Mouse (Mus musculus): Measurements from ENCODE around the gene Wdr35. TPM values are rescaled to one million over a fixed set of nuclear protein-coding genes. Genes with fewer than 3 reads are reported as not detected.

Wdr35 gene
- total and polyA plus RNA-seq, 2 experiments from 2014 or later: 5.5 to 7.9 TPM

- no peaks in the 10 kb centered on the region for H3K36me3 ChIP-seq (replicated peaks; ENCODE audit: control insufficient read depth, insufficient read depth, low read length)
- no peak overlapping the region for H3K4me2 ChIP-seq (ENCODE audit: low read depth, low read length)
- ATAC-seq (ENCODE audit: insufficient read depth, low read depth) (peak; percentile 92), DNase-seq (ENCODE audit: low spot score) (peak; percentile 77)
- 9% methylated on average over 9 of the region's 9 CpGs for WGBS
- H3K27me3 ChIP-seq (ENCODE audit: control insufficient read depth, insufficient read depth, low read length): no peaks in the 10 kb centered on the region
- peak overlapping the region; percentile 67 for H3K27ac ChIP-seq (ENCODE audit: low read depth)
- H3K9me3 ChIP-seq (replicated peaks; ENCODE audit: control insufficient read depth, low read length): no peaks in the 10 kb centered on the region
- no peak for TF ChIP-seq CTCF (IDR thresholded peaks at IDR 0.05; ENCODE audit: low read depth)
- peaks cover 10% of the 10 kb centered on the region; the same call in 1 of the 2 replicates for H3K4me1 ChIP-seq (ENCODE audit: control insufficient read depth, insufficient read depth)
- no peak overlapping the region for H3K9ac ChIP-seq (replicated peaks; ENCODE audit: low read depth, low read length)
- H3K4me3 ChIP-seq (ENCODE audit: low read depth, low read length): no peak overlapping the region
These were observed 3.9 kb upstream of the Wdr35 start for GRCm38 (mm10) chr12:8969828-8970227.

GRCm38 (mm10) chr12:8975076-8975475, 1.4 kb downstream of the Wdr35 start:
- Histone ChIP-seq H3K9me3 (replicated peaks; ENCODE audit: control insufficient read depth, low read length) (no peaks in the 10 kb centered on the region), H3K27me3 (ENCODE audit: control insufficient read depth, insufficient read depth, low read length) (no peaks in the 10 kb centered on the region), H3K4me3 (ENCODE audit: low read depth, low read length) (no peak overlapping the region), H3K9ac (replicated peaks; ENCODE audit: low read depth, low read length) (no peak overlapping the region), H3K27ac (ENCODE audit: low read depth) (no peak overlapping the region), H3K4me2 (ENCODE audit: low read depth, low read length) (no peak overlapping the region), H3K4me1 (ENCODE audit: control insufficient read depth, insufficient read depth) (peaks cover 7% of the 10 kb centered on the region; the same call in 1 of the 2 replicates), H3K36me3 (replicated peaks; ENCODE audit: control insufficient read depth, insufficient read depth, low read length) (peaks cover 13% of the 10 kb centered on the region; the same call in 1 of the 2 replicates)
- DNase-seq (ENCODE audit: low spot score) (no peak), ATAC-seq (ENCODE audit: insufficient read depth, low read depth) (no peak)
- WGBS: 83% methylated on average over 3 of the region's 3 CpGs
- TF ChIP-seq CTCF (IDR thresholded peaks at IDR 0.05; ENCODE audit: low read depth): no peak
- TF ChIP-seq EP300 (IDR thresholded peaks at IDR 0.05; ENCODE audit: low read depth): no peak

GRCm38 (mm10) chr12:8993231-8993630, 19.5 kb downstream of the Wdr35 start:
- H3K9ac ChIP-seq (replicated peaks; ENCODE audit: low read depth, low read length): no peak overlapping the region
- no peak overlapping the region for H3K27ac ChIP-seq (ENCODE audit: low read depth)
- no peak overlapping the region for H3K4me3 ChIP-seq (ENCODE audit: low read depth, low read length)
- DNase-seq (ENCODE audit: low spot score) (no peak), ATAC-seq (ENCODE audit: insufficient read depth, low read depth) (no peak)
- WGBS: 69% methylated on average over 8 of the region's 8 CpGs
- H3K36me3 ChIP-seq (replicated peaks; ENCODE audit: control insufficient read depth, insufficient read depth, low read length): no peaks in the 10 kb centered on the region
- TF ChIP-seq CTCF (IDR thresholded peaks at IDR 0.05; ENCODE audit: low read depth) (no peak), EP300 (IDR thresholded peaks at IDR 0.05; ENCODE audit: low read depth) (no peak)
- H3K4me2 ChIP-seq (ENCODE audit: low read depth, low read length): no peak overlapping the region
- H3K27me3 ChIP-seq (ENCODE audit: control insufficient read depth, insufficient read depth, low read length): no peaks in the 10 kb centered on the region
- H3K9me3 ChIP-seq (replicated peaks; ENCODE audit: control insufficient read depth, low read length): no peaks in the 10 kb centered on the region
- no peaks in the 10 kb centered on the region for H3K4me1 ChIP-seq (ENCODE audit: control insufficient read depth, insufficient read depth)

- Histone ChIP-seq H3K4me1 (ENCODE audit: control insufficient read depth, insufficient read depth) (no peaks in the 10 kb centered on the region), H3K27ac (ENCODE audit: low read depth) (no peak overlapping the region), H3K9ac (replicated peaks; ENCODE audit: low read depth, low read length) (no peak overlapping the region), H3K4me2 (ENCODE audit: low read depth, low read length) (no peak overlapping the region), H3K36me3 (replicated peaks; ENCODE audit: control insufficient read depth, insufficient read depth, low read length) (no peaks in the 10 kb centered on the region), H3K27me3 (ENCODE audit: control insufficient read depth, insufficient read depth, low read length) (no peaks in the 10 kb centered on the region), H3K4me3 (ENCODE audit: low read depth, low read length) (no peak overlapping the region), H3K9me3 (replicated peaks; ENCODE audit: control insufficient read depth, low read length) (no peaks in the 10 kb centered on the region)
- no peak for DNase-seq (ENCODE audit: low spot score)
- 80% methylated on average over 4 of the region's 4 CpGs for WGBS
- no peak for TF ChIP-seq EP300 (IDR thresholded peaks at IDR 0.05; ENCODE audit: low read depth)
- no peak for TF ChIP-seq CTCF (IDR thresholded peaks at IDR 0.05; ENCODE audit: low read depth)
- ATAC-seq (ENCODE audit: insufficient read depth, low read depth): no peak
These were observed 24.6 kb downstream of the Wdr35 start for GRCm38 (mm10) chr12:8998318-8998717.

- Histone ChIP-seq H3K9ac (replicated peaks; ENCODE audit: low read depth, low read length) (no peak overlapping the region), H3K36me3 (replicated peaks; ENCODE audit: control insufficient read depth, insufficient read depth, low read length) (no peaks in the 10 kb centered on the region; the same call in 1 of the 2 replicates), H3K4me1 (ENCODE audit: control insufficient read depth, insufficient read depth) (no peaks in the 10 kb centered on the region), H3K27me3 (ENCODE audit: control insufficient read depth, insufficient read depth, low read length) (no peaks in the 10 kb centered on the region), H3K4me2 (ENCODE audit: low read depth, low read length) (no peak overlapping the region), H3K9me3 (replicated peaks; ENCODE audit: control insufficient read depth, low read length) (no peaks in the 10 kb centered on the region), H3K4me3 (ENCODE audit: low read depth, low read length) (no peak overlapping the region), H3K27ac (ENCODE audit: low read depth) (no peak overlapping the region)
- WGBS: 15% methylated on average over 5 of the region's 5 CpGs
- ATAC-seq (ENCODE audit: insufficient read depth, low read depth) (peak; percentile 49), DNase-seq (ENCODE audit: low spot score) (peak; percentile 88)
- TF ChIP-seq CTCF (IDR thresholded peaks at IDR 0.05; ENCODE audit: low read depth): peak; percentile 85
- no peak for TF ChIP-seq EP300 (IDR thresholded peaks at IDR 0.05; ENCODE audit: low read depth)
These were observed 28.5 kb downstream of the Wdr35 start for GRCm38 (mm10) chr12:9002038-9002648.

GRCm38 (mm10) chr12:9007146-9007545, 33.5 kb downstream of the Wdr35 start:
- Histone ChIP-seq H3K9ac (replicated peaks; ENCODE audit: low read depth, low read length) (no peak overlapping the region), H3K36me3 (replicated peaks; ENCODE audit: control insufficient read depth, insufficient read depth, low read length) (no peaks in the 10 kb centered on the region; the same call in 1 of the 2 replicates), H3K27me3 (ENCODE audit: control insufficient read depth, insufficient read depth, low read length) (no peaks in the 10 kb centered on the region), H3K4me3 (ENCODE audit: low read depth, low read length) (no peak overlapping the region), H3K9me3 (replicated peaks; ENCODE audit: control insufficient read depth, low read length) (no peaks in the 10 kb centered on the region), H3K4me1 (ENCODE audit: control insufficient read depth, insufficient read depth) (no peaks in the 10 kb centered on the region), H3K27ac (ENCODE audit: low read depth) (no peak overlapping the region), H3K4me2 (ENCODE audit: low read depth, low read length) (no peak overlapping the region)
- no peak for ATAC-seq (ENCODE audit: insufficient read depth, low read depth)
- TF ChIP-seq EP300 (IDR thresholded peaks at IDR 0.05; ENCODE audit: low read depth) (no peak), CTCF (IDR thresholded peaks at IDR 0.05; ENCODE audit: low read depth) (no peak)
- 62% methylated on average over 4 of the region's 4 CpGs for WGBS
- no peak for DNase-seq (ENCODE audit: low spot score)
